Mouse (Mus musculus): ENCODE data around the gene Capza2. TPM values are rescaled to one million over a fixed set of nuclear protein-coding genes. Genes with fewer than 3 reads are reported as not detected.
A peak's percentile ranks its signal among the peaks of the same experiment; 100 is the strongest.
"Not testable (repeated sequence)": the region's sequence is repeated elsewhere in the genome, so short reads cannot be mapped to it uniquely, and the experiment has no call there.

The Capza2 gene
- polyA plus RNA-seq, 1 experiment from 2014 or later = 194 TPM

DNA sequence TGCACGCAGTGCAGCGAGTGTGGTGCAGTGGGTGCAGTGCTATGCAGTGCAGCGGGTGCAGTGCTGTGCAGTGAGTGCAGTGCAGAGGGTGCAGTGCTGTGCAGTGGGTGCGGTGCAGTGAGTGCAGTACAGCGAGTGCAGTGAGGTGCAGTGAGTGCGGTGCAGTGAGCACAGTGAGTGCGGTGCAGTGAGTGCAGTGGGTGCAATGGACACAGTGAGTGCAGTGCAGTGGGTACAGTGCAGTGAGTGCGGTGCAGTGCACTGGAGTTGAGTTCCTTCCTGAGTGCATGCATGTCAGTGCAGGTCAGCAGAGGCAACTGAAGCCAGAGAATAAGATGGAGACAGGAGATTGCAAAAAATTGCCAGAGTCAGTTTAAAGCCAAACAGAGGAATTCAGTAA lies 45.8 kb downstream of the Capza2 start:
- H3K4me1 ChIP-seq = no peaks in the 10 kb centered on the region
- no peak overlapping the region for H3K9ac ChIP-seq
- H3K9me3 ChIP-seq (replicated peaks) = no peaks in the 10 kb centered on the region
- H3K36me3 ChIP-seq = no peaks in the 10 kb centered on the region
- no peaks in the 10 kb centered on the region for H3K27me3 ChIP-seq
- no peak overlapping the region for H3K4me2 ChIP-seq (replicated peaks)
- ATAC-seq (ENCODE audit: insufficient number of reproducible peaks, low FRiP score, low TSS enrichment, low read depth) = no peak; the same call in 1 of the 2 replicates
- WGBS = 95% methylated on average over 8 of the region's 8 CpGs
- no peak overlapping the region for H3K4me3 ChIP-seq (replicated peaks)
- no peak overlapping the region for H3K27ac ChIP-seq (replicated peaks)

GRCm38 (mm10) chr6:17688676-17689075 lies 52.6 kb downstream of the Capza2 start:
- no peaks in the 10 kb centered on the region for H3K27me3 ChIP-seq
- WGBS = 54% methylated on average over 5 of the region's 5 CpGs
- H3K9ac ChIP-seq = no peak overlapping the region
- no peaks in the 10 kb centered on the region; the same call in 1 of the 2 replicates for H3K9me3 ChIP-seq (replicated peaks)
- no peak overlapping the region for H3K4me2 ChIP-seq (replicated peaks)
- ATAC-seq (ENCODE audit: insufficient number of reproducible peaks, low FRiP score, low TSS enrichment, low read depth) = no peak
- no peak overlapping the region for H3K4me3 ChIP-seq (replicated peaks)
- no peaks in the 10 kb centered on the region for H3K36me3 ChIP-seq
- H3K4me1 ChIP-seq = no peaks in the 10 kb centered on the region
- H3K27ac ChIP-seq (replicated peaks) = no peak overlapping the region

- H3K9ac ChIP-seq = peak within 1 kb of the TSS; percentile 68
- peak within 1 kb of the TSS; percentile 54 for H3K4me2 ChIP-seq (replicated peaks)
- ATAC-seq (ENCODE audit: insufficient number of reproducible peaks, low FRiP score, low TSS enrichment, low read depth) = no peak
- H3K4me1 ChIP-seq = peaks cover 12% of the 10 kb centered on the region; the same call in 1 of the 2 replicates
- H3K36me3 ChIP-seq = no peaks in the 10 kb centered on the region
- WGBS = 63% methylated on average over 7 of the region's 7 CpGs
- peak within 1 kb of the TSS; percentile 77 for H3K4me3 ChIP-seq (replicated peaks)
- no peaks in the 10 kb centered on the region for H3K9me3 ChIP-seq (replicated peaks)
- no peaks in the 10 kb centered on the region for H3K27me3 ChIP-seq
- peak within 1 kb of the TSS; percentile 93 for H3K27ac ChIP-seq (replicated peaks)
Measured at GRCm38 (mm10) chr6:17692647-17693046, 56.6 kb downstream of the Capza2 start, which contains the start of gene St7. Gene St7 (plus strand): TSS chr6:17692933.

GRCm38 (mm10) chr6:17693726-17694549 lies 57.9 kb downstream of the Capza2 start:
- WGBS = under 1% methylated on average over 97 of the region's 97 CpGs
- peak overlapping the region; percentile 68 for H3K9ac ChIP-seq

DNA sequence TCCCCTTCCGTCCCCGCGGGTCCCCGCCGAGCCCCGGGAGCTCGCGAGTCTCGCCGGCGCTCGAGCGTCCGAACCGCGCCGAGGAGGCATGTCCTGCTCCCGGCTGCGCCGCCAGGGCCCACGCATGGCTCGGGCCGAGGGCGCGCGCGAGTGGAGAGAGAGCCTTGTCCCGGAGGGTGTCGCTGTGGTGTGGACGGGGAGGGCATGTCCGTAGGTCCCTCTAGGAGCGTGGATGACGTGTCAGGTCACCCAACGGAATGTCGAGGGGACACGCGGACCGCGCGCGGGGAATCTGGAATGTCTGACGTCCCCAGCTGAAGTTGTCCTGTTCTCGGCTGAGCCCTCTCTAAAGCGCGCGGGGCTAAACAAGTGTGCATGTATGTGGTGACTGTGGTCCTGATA lies 58.5 kb downstream of the Capza2 start:
- peak; percentile 85 for ATAC-seq (ENCODE audit: insufficient number of reproducible peaks, low FRiP score, low TSS enrichment, low read depth)
- Histone ChIP-seq H3K9ac (peak overlapping the region; percentile 68), H3K27me3 (no peaks in the 10 kb centered on the region), H3K4me2 (replicated peaks) (peak overlapping the region; percentile 54), H3K9me3 (replicated peaks) (no peaks in the 10 kb centered on the region), H3K27ac (replicated peaks) (peak overlapping the region; percentile 93), H3K36me3 (0 out of 2 replicates have a peak, but pooled peaks cover 4% of the 10 kb centered on the region), H3K4me3 (replicated peaks) (peak overlapping the region; percentile 77), H3K4me1 (peaks cover 12% of the 10 kb centered on the region; the same call in 1 of the 2 replicates)
- under 1% methylated on average over 46 of the region's 46 CpGs for WGBS

More at GRCm38 (mm10) chr6:17693726-17694549, 57.9 kb downstream of the Capza2 start:
- 0 out of 2 replicates have a peak, but pooled peaks cover 4% of the 10 kb centered on the region for H3K36me3 ChIP-seq
- ATAC-seq (ENCODE audit: insufficient number of reproducible peaks, low FRiP score, low TSS enrichment, low read depth) = peak; percentile 84
- H3K4me1 ChIP-seq = peaks cover 12% of the 10 kb centered on the region; the same call in 1 of the 2 replicates
- no peaks in the 10 kb centered on the region for H3K27me3 ChIP-seq
- peak overlapping the region; percentile 77 for H3K4me3 ChIP-seq (replicated peaks)
- peak overlapping the region; percentile 54 for H3K4me2 ChIP-seq (replicated peaks)
- no peaks in the 10 kb centered on the region for H3K9me3 ChIP-seq (replicated peaks)
- peak overlapping the region; percentile 93 for H3K27ac ChIP-seq (replicated peaks)

- WGBS = 48% methylated on average over 5 of the region's 5 CpGs
- Histone ChIP-seq H3K9me3 (replicated peaks) (no peaks in the 10 kb centered on the region), H3K36me3 (0 out of 2 replicates have a peak, but pooled peaks cover 4% of the 10 kb centered on the region), H3K4me3 (replicated peaks) (no peak overlapping the region), H3K9ac (no peak overlapping the region), H3K4me1 (peaks cover 20% of the 10 kb centered on the region), H3K4me2 (replicated peaks) (peak overlapping the region; percentile 21; the same call in 1 of the 2 replicates), H3K27me3 (no peaks in the 10 kb centered on the region), H3K27ac (replicated peaks) (no peak overlapping the region)
- no peak for ATAC-seq (ENCODE audit: insufficient number of reproducible peaks, low FRiP score, low TSS enrichment, low read depth)
Measured at GRCm38 (mm10) chr6:17696321-17696734, 60.3 kb downstream of the Capza2 start.

- Histone ChIP-seq H3K27me3 (no peaks in the 10 kb centered on the region), H3K4me3 (replicated peaks) (no peak overlapping the region), H3K4me2 (replicated peaks) (no peak overlapping the region), H3K9ac (no peak overlapping the region), H3K9me3 (replicated peaks) (no peaks in the 10 kb centered on the region), H3K4me1 (peaks cover 11% of the 10 kb centered on the region), H3K27ac (replicated peaks) (no peak overlapping the region), H3K36me3 (0 out of 2 replicates have a peak, but pooled peaks cover 4% of the 10 kb centered on the region)
- WGBS = 54% methylated on average over 7 of the region's 7 CpGs
- no peak for ATAC-seq (ENCODE audit: insufficient number of reproducible peaks, low FRiP score, low TSS enrichment, low read depth)
Measured at GRCm38 (mm10) chr6:17700936-17701612, 65.0 kb downstream of the Capza2 start.

DNA sequence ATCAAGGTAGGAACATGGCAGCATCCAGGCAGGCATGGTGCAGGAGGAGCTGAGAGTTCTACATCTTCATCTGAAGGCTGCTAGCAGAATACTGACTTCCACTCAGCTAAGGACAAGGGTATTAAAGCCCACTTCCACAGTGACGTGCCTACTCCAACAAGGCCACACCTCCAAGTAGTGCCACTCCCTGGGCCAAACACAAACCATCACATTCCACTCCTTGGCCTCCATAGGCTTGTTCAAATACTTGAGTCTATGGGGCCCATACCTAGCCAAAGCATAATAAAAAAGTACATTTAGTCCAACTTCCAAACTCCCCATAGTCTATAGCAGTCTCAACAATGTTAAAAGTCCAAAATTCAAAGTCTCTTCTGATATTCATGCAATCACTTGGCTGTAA lies 68.0 kb downstream of the Capza2 start:
- H3K4me1 ChIP-seq = not testable (repeated sequence)
- 69% methylated on average over 1 of the region's 1 CpGs for WGBS

DNA sequence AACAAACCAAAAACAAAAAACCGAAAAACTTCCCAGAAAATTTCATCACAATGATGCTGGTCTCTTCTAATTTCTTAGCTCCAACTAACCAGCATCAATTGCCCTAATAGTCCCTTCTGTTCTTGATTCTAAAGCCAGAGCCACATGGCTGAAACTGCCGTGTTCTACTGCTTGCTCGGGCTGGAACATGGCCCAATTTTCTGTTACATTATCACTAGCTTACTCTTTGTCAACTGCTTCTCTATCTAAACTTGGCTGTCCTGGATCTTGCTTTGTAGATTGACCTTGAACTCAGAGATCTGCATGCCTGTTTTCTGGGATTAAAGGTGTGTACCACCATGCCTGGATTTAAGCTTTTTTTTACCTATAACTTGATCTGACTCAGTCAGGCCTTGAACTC lies 69.9 kb downstream of the Capza2 start:
- Histone ChIP-seq H3K9me3 (replicated peaks) (no peaks in the 10 kb centered on the region), H3K9ac (no peak overlapping the region), H3K36me3 (no peaks in the 10 kb centered on the region), H3K27me3 (no peaks in the 10 kb centered on the region), H3K4me2 (replicated peaks) (no peak overlapping the region), H3K4me1 (peaks cover 4% of the 10 kb centered on the region; the same call in 1 of the 2 replicates), H3K27ac (replicated peaks) (no peak overlapping the region), H3K4me3 (replicated peaks) (no peak overlapping the region)
- 85% methylated on average over 3 of the region's 3 CpGs for WGBS
- ATAC-seq (ENCODE audit: insufficient number of reproducible peaks, low FRiP score, low TSS enrichment, low read depth) = no peak

More for the DNA sequence above, 68.0 kb downstream of the Capza2 start:
- H3K9me3 ChIP-seq (replicated peaks); ATAC-seq (ENCODE audit: insufficient number of reproducible peaks, low FRiP score, low TSS enrichment, low read depth); H3K4me3 ChIP-seq (replicated peaks); H3K27me3 ChIP-seq; H3K9ac ChIP-seq; H3K4me2 ChIP-seq (replicated peaks); H3K36me3 ChIP-seq; H3K27ac ChIP-seq (replicated peaks): not testable (repeated sequence)
